30 mouse cellular contexts compared by ENCODE assay signal in the genomic region with DNA sequence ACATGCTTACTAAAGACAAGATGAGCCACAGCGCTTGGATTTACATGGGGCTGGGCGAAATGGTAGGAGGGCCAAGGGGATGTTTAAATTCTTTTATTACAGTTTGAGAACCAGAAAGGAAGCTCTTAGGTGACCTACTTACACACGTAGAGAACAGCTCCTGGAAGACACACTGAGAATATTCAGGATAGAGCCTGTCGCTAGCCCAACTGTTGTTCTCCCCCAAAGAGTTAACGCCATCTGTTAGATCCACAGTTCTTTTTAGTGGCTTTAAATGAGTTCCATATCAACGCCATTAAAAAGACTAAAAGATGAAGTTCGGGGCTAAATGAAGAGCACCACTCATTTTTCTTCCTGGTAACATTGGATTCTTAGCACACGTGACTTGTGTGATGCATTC. TPM values are rescaled to one million over a fixed set of nuclear protein-coding genes. Genes with fewer than 3 reads are reported as not detected.
DNase-seq lines count a peak whose midpoint lies in the region; ATAC-seq and TF ChIP-seq lines count a peak whose summit lies in the region.
"Had no signal": no experiment of that assay in that cellular context is flagged by ENCODE, and none has a peak within 500 bp of the region (broad histone marks: within the 10 kb centered on the region; RNA-seq: fewer than 3 reads in every experiment).

No protein-coding gene starts in this region.

- H3K9ac ChIP-seq in forebrain, postnatal 0 days, result no peak overlapping the region
- no peak overlapping the region for H3K9ac ChIP-seq in forebrain, embryonic 11.5 days (ENCODE audit: low read length)
- H3K9ac ChIP-seq: embryonic facial prominence, embryonic 13.5 days; heart, embryonic 12.5 days; hindbrain, embryonic 13.5 days; limb, embryonic 12.5 days; liver, embryonic 15.5 days; lung, embryonic 14.5 days; stomach, embryonic 15.5 days had no signal

- 0 out of 2 replicates have a peak overlapping the region, but pooled peaks have one; percentile 10 for H3K27ac ChIP-seq in forebrain, postnatal 0 days (ENCODE audit: low read depth, low read length)
- H3K27ac ChIP-seq in forebrain, embryonic 11.5 days (ENCODE audit: low read depth, low read length), result no peak overlapping the region
- H3K27ac ChIP-seq: embryonic facial prominence, embryonic 13.5 days; forebrain, embryonic 10.5 days; gastrocnemius, adult 2 months; heart, adult 2 months; hindbrain, embryonic 13.5 days; kidney, postnatal 0 days; limb, embryonic 12.5 days; liver, embryonic 15.5 days; stomach, embryonic 15.5 days had no signal

- H3K27me3 ChIP-seq in forebrain, postnatal 0 days (ENCODE audit: insufficient read depth, low read length), result no peaks in the 10 kb centered on the region
- H3K27me3 ChIP-seq in forebrain, embryonic 11.5 days (ENCODE audit: control insufficient read depth, insufficient read depth, low read length), result no peaks in the 10 kb centered on the region
- H3K27me3 ChIP-seq: embryonic facial prominence, embryonic 13.5 days; heart, embryonic 12.5 days; hindbrain, embryonic 13.5 days; limb, embryonic 12.5 days; liver, embryonic 15.5 days; stomach, embryonic 15.5 days had no signal

- intact Hi-C loops in left cerebral cortex, postnatal 25 days (cut with DNase I), result no loop called here
- intact Hi-C loops in left cerebral cortex, postnatal 4 days (cut with DNase I), result no loop called here

- H3K9me3 ChIP-seq in forebrain, postnatal 0 days (ENCODE audit: low read length), result no peaks in the 10 kb centered on the region
- H3K9me3 ChIP-seq in forebrain, embryonic 11.5 days (ENCODE audit: control insufficient read depth, low read length), result no peaks in the 10 kb centered on the region
- H3K9me3 ChIP-seq: embryonic facial prominence, embryonic 13.5 days; forebrain, embryonic 10.5 days; heart, embryonic 12.5 days; hindbrain, embryonic 13.5 days; limb, embryonic 12.5 days; liver, embryonic 15.5 days; stomach, embryonic 15.5 days had no signal

- 76% methylated on average over 8 of the region's 8 CpGs for WGBS in forebrain, postnatal 0 days
- WGBS in forebrain, embryonic 11.5 days, result 92% methylated on average over 8 of the region's 8 CpGs

- H3K4me2 ChIP-seq in forebrain, postnatal 0 days (ENCODE audit: low read depth), result no peak overlapping the region
- no peak overlapping the region for H3K4me2 ChIP-seq in forebrain, embryonic 11.5 days (ENCODE audit: low read depth, low read length, severe bottlenecking)
- H3K4me2 ChIP-seq: embryonic facial prominence, embryonic 13.5 days; heart, embryonic 12.5 days; hindbrain, embryonic 13.5 days; limb, embryonic 12.5 days; liver, embryonic 15.5 days; lung, embryonic 14.5 days; stomach, embryonic 15.5 days had no signal

- 0 out of 2 replicates have a peak, but pooled peaks cover 6% of the 10 kb centered on the region for H3K4me1 ChIP-seq in forebrain, postnatal 0 days (ENCODE audit: insufficient read depth)
- H3K4me1 ChIP-seq in forebrain, embryonic 11.5 days (replicated peaks; ENCODE audit: control insufficient read depth, insufficient read depth, low read length), result no peaks in the 10 kb centered on the region
- H3K4me1 ChIP-seq: forebrain, embryonic 10.5 days had no signal

- peak; percentile 38 for DNase-seq in forebrain, postnatal 0 days
- no peak for DNase-seq in forebrain, embryonic 11.5 days (ENCODE audit: low spot score)
- DNase-seq in left cerebral cortex, postnatal 25 days (ENCODE audit: low spot score in 2 of 2), result peak; percentile 37 to 78
- DNase-seq in left cerebral cortex, postnatal 4 days, result no peak
- peak; percentile 57 for DNase-seq in cerebellum, adult 9-11 months
- no peak for DNase-seq in right cerebral cortex, postnatal 14 days
- DNase-seq: adrenal gland, postnatal 36 days; B cell, adult 2 months; gastrocnemius, adult 2 months; gastrocnemius, postnatal 36 days; heart, adult 2 months; heart, postnatal 4 days; kidney, adult 8-10 months; lung, embryonic 14.5 days; lung, postnatal 14 days; midbrain, embryonic 14.5 days; retina, postnatal 1 day; right cerebral cortex, postnatal 25 days; thymus, postnatal 14 days had no signal

- ATAC-seq in forebrain, postnatal 0 days, result no peak
- no peak for ATAC-seq in forebrain, embryonic 11.5 days (replicated peaks; ENCODE audit: low FRiP score)
- no peak for ATAC-seq in granulocyte monocyte progenitor cell, adult 5-6 weeks (replicated peaks; ENCODE audit: poor library complexity, severe bottlenecking)
- ATAC-seq: intestine, embryonic 16.5 days had no signal

- no peak overlapping the region for H3K4me3 ChIP-seq in forebrain, postnatal 0 days (ENCODE audit: low read depth, low read length)
- H3K4me3 ChIP-seq in forebrain, embryonic 11.5 days (ENCODE audit: low read depth, low read length), result no peak overlapping the region
- H3K4me3 ChIP-seq: embryonic facial prominence, embryonic 13.5 days; forebrain, embryonic 10.5 days; gastrocnemius, adult 2 months; heart, adult 2 months; heart, embryonic 12.5 days; hindbrain, embryonic 13.5 days; limb, embryonic 12.5 days; liver, embryonic 15.5 days; stomach, embryonic 15.5 days had no signal

- peaks cover 12% of the 10 kb centered on the region for H3K36me3 ChIP-seq in forebrain, postnatal 0 days (ENCODE audit: insufficient read depth)
- H3K36me3 ChIP-seq in forebrain, embryonic 11.5 days (ENCODE audit: control insufficient read depth, insufficient read depth, low read length), result peaks cover 7% of the 10 kb centered on the region

- no peak for TF ChIP-seq CTCF in forebrain, postnatal 0 days (IDR thresholded peaks at IDR 0.05; ENCODE audit: low read depth)

RNA-seq across cellular contexts. Expression of gene Esam, which starts 8.9 kb away (rescaled TPM):
- 29.0 and 144 TPM in 2 replicates for total RNA-seq in forebrain, postnatal 0 days (2014; rRNA removed)
- 36.3 and 37.3 TPM in 2 replicates for polyA plus RNA-seq in forebrain, postnatal 0 days (2015; fragmentation: Nextera tagmentation; extraction: Ambion mirVana)
- polyA plus RNA-seq in forebrain, embryonic 11.5 days (2014; fragmentation: Nextera tagmentation; extraction: Ambion mirVana), result 29.8 and 30.7 TPM in 2 replicates
- total RNA-seq in left cerebral cortex, postnatal 25 days (2021), result 10 to 100 TPM; 20.2 to 21.6 TPM
- total RNA-seq in left cerebral cortex, postnatal 4 days (2021), result 10 to 100 TPM; 30.8 to 30.9 TPM
- not detected in 2 replicates for total RNA-seq in granulocyte monocyte progenitor cell, adult 5-6 weeks (2014; fragmentation: Nextera tagmentation)
- total RNA-seq in granulocyte monocyte progenitor cell, adult 5-6 weeks (2017), result not detected in 2 replicates
- total RNA-seq: monocyte, adult 5-6 weeks had no signal

RNA-seq across cellular contexts. Expression of gene Vsig2, which starts 20.1 kb away (rescaled TPM):
- 2.4 and 2.5 TPM in 2 replicates for total RNA-seq in forebrain, postnatal 0 days (2014; rRNA removed)
- polyA plus RNA-seq in forebrain, postnatal 0 days (2015; fragmentation: Nextera tagmentation; extraction: Ambion mirVana), result 1.2 and 1.3 TPM in 2 replicates
- 0.36 and 0.75 TPM in 2 replicates for polyA plus RNA-seq in forebrain, embryonic 11.5 days (2014; fragmentation: Nextera tagmentation; extraction: Ambion mirVana)
- total RNA-seq in left cerebral cortex, postnatal 25 days (2021), result 1 to 10 TPM; 3.5 to 4.4 TPM
- 1 to 10 TPM; 3.4 TPM for total RNA-seq in left cerebral cortex, postnatal 4 days (2021)
- 3.1 TPM in 1 of 2 replicates, not detected in the other for total RNA-seq in granulocyte monocyte progenitor cell, adult 5-6 weeks (2014; fragmentation: Nextera tagmentation)
- not detected in 2 replicates for total RNA-seq in granulocyte monocyte progenitor cell, adult 5-6 weeks (2017)
- total RNA-seq: monocyte, adult 5-6 weeks had no signal

RNA-seq across cellular contexts. Expression of gene Msantd2, which starts 29.9 kb away (rescaled TPM):
- total RNA-seq in forebrain, postnatal 0 days (2014; rRNA removed), result 43.3 and 122 TPM in 2 replicates
- polyA plus RNA-seq in forebrain, postnatal 0 days (2015; fragmentation: Nextera tagmentation; extraction: Ambion mirVana), result 15.3 and 19.5 TPM in 2 replicates
- 45.2 and 45.3 TPM in 2 replicates for polyA plus RNA-seq in forebrain, embryonic 11.5 days (2014; fragmentation: Nextera tagmentation; extraction: Ambion mirVana)
- total RNA-seq in left cerebral cortex, postnatal 25 days (2021), result 10 to 100 TPM; 20.9 to 23.0 TPM
- total RNA-seq in left cerebral cortex, postnatal 4 days (2021), result 10 to 100 TPM; 45.4 to 56.0 TPM
- total RNA-seq in granulocyte monocyte progenitor cell, adult 5-6 weeks (2014; fragmentation: Nextera tagmentation), result 24.7 and 30.4 TPM in 2 replicates
- total RNA-seq in granulocyte monocyte progenitor cell, adult 5-6 weeks (2017), result 20.6 and 31.1 TPM in 2 replicates

RNA-seq across cellular contexts. Expression of gene Nrgn, which starts 33.7 kb away (rescaled TPM):
- 76.2 and 112 TPM in 2 replicates for total RNA-seq in forebrain, postnatal 0 days (2014; rRNA removed)
- polyA plus RNA-seq in forebrain, postnatal 0 days (2015; fragmentation: Nextera tagmentation; extraction: Ambion mirVana), result 152 and 176 TPM in 2 replicates
- polyA plus RNA-seq in forebrain, embryonic 11.5 days (2014; fragmentation: Nextera tagmentation; extraction: Ambion mirVana), result 2.7 and 3.4 TPM in 2 replicates
- 1,000 to 10,000 TPM; 2,274 to 2,374 TPM for total RNA-seq in left cerebral cortex, postnatal 25 days (2021)
- total RNA-seq in left cerebral cortex, postnatal 4 days (2021), result 100 to 1,000 TPM; 616 to 622 TPM
- total RNA-seq in granulocyte monocyte progenitor cell, adult 5-6 weeks (2014; fragmentation: Nextera tagmentation), result 4.3 and 12.5 TPM in 2 replicates
- total RNA-seq in granulocyte monocyte progenitor cell, adult 5-6 weeks (2017), result 1.2 and 1.9 TPM in 2 replicates

RNA-seq across cellular contexts. Expression of gene Siae, which starts 36.5 kb away (rescaled TPM):
- 9.2 and 13.8 TPM in 2 replicates for total RNA-seq in forebrain, postnatal 0 days (2014; rRNA removed)
- polyA plus RNA-seq in forebrain, postnatal 0 days (2015; fragmentation: Nextera tagmentation; extraction: Ambion mirVana), result 8.9 and 13.7 TPM in 2 replicates
- polyA plus RNA-seq in forebrain, embryonic 11.5 days (2014; fragmentation: Nextera tagmentation; extraction: Ambion mirVana), result 8.0 and 8.5 TPM in 2 replicates
- 10 to 100 TPM; 20.3 to 24.2 TPM for total RNA-seq in left cerebral cortex, postnatal 25 days (2021)
- 10 to 100 TPM; 10.5 to 11.1 TPM for total RNA-seq in left cerebral cortex, postnatal 4 days (2021)
- total RNA-seq in granulocyte monocyte progenitor cell, adult 5-6 weeks (2014; fragmentation: Nextera tagmentation), result 11.0 and 16.9 TPM in 2 replicates
- 10.3 and 10.8 TPM in 2 replicates for total RNA-seq in granulocyte monocyte progenitor cell, adult 5-6 weeks (2017)

Comparison
In these comparisons a context has a peak if more than half of its experiments do, and no peak if none do; other contexts are left out.
1. DNase-seq: peak in forebrain, postnatal 0 days (single experiment), left cerebral cortex, postnatal 25 days (2 of 2) and cerebellum, adult 9-11 months (single experiment); none in forebrain, embryonic 11.5 days (single experiment), left cerebral cortex, postnatal 4 days (single experiment) and right cerebral cortex, postnatal 14 days (single experiment).
2. RNA of gene Esam, which starts 8.9 kb away (total RNA-seq): 29.0 to 144 TPM in forebrain, postnatal 0 days, 30.8 to 30.9 TPM in left cerebral cortex, postnatal 4 days and 20.2 to 21.6 TPM in left cerebral cortex, postnatal 25 days; not detected in granulocyte monocyte progenitor cell, adult 5-6 weeks; every median in the first group is over 10 times any median in the second.